Mouse (Mus musculus): ENCODE measurements around the gene Lrrtm3. TPM values are rescaled to one million over a fixed set of nuclear protein-coding genes. Genes with fewer than 3 reads are reported as not detected.

Gene Lrrtm3
- polyA plus RNA-seq, 1 experiment = 4.3 TPM

DNA sequence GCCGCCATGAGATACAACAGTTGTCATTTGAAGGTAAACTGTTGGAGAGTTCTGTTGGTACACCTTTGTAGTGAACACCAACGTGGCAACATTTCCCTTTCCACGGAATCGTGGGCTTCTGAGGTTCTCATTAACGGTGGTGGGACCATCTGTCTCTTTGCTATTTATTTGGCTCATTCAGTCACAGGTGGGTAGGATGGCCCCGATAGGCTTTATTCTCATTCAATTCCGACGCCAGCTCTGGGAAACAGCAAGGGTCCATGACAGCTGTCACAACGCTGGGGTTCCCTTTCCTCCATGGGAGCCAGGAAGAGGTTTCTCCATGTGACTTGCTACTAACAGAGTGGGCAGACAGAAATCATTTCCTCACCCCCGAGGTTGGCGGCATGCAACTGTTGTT is 48.2 kb downstream of the Lrrtm3 start:
- H3K27ac ChIP-seq (ENCODE audit: control insufficient read depth, insufficient read depth, low read depth, low read length) = no peak overlapping the region
- H3K36me3 ChIP-seq (ENCODE audit: control insufficient read depth, insufficient read depth, low read length) = no peaks in the 10 kb centered on the region
- H3K4me3 ChIP-seq (ENCODE audit: control insufficient read depth, low read depth, low read length) = no peak overlapping the region
- TF ChIP-seq CTCF (IDR thresholded peaks at IDR 0.05; ENCODE audit: control insufficient read depth, insufficient read depth, insufficient replicate concordance, low read depth, low read length) (no peak), POLR2A (IDR thresholded peaks at IDR 0.05; ENCODE audit: control insufficient read depth, low read depth, low read length) (no peak)
- no peaks in the 10 kb centered on the region for H3K4me1 ChIP-seq (ENCODE audit: control insufficient read depth, insufficient read depth, low read length)
- H3K27me3 ChIP-seq (ENCODE audit: control insufficient read depth, insufficient read depth, low read length) = no peaks in the 10 kb centered on the region

DNA sequence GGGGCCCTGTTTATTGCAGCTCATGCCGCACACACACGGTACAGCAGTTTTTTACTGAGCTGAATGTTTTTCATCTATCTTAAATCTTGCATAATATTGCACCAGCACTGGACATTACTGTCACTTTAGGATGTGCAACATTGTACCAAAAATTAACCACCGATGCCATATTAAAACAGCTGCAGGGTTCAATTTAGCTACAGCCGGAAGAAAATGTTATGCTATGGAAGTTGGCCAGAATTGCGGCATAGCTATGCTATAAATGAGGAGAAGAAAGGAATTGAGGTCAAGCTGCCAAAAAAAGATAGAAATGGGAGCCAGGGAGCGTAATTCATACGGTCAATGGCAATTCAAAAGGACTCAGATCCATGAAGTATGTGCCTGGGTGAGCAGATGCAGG is 48.9 kb downstream of the Lrrtm3 start:
- H3K27ac ChIP-seq (ENCODE audit: control insufficient read depth, insufficient read depth, low read depth, low read length) = no peak overlapping the region
- no peak for TF ChIP-seq CTCF (IDR thresholded peaks at IDR 0.05; ENCODE audit: control insufficient read depth, insufficient read depth, insufficient replicate concordance, low read depth, low read length)
- no peak for TF ChIP-seq POLR2A (IDR thresholded peaks at IDR 0.05; ENCODE audit: control insufficient read depth, low read depth, low read length)
- H3K4me3 ChIP-seq (ENCODE audit: control insufficient read depth, low read depth, low read length) = no peak overlapping the region
- no peaks in the 10 kb centered on the region for H3K4me1 ChIP-seq (ENCODE audit: control insufficient read depth, insufficient read depth, low read length)
- no peaks in the 10 kb centered on the region for H3K27me3 ChIP-seq (ENCODE audit: control insufficient read depth, insufficient read depth, low read length)
- H3K36me3 ChIP-seq (ENCODE audit: control insufficient read depth, insufficient read depth, low read length) = no peaks in the 10 kb centered on the region

DNA sequence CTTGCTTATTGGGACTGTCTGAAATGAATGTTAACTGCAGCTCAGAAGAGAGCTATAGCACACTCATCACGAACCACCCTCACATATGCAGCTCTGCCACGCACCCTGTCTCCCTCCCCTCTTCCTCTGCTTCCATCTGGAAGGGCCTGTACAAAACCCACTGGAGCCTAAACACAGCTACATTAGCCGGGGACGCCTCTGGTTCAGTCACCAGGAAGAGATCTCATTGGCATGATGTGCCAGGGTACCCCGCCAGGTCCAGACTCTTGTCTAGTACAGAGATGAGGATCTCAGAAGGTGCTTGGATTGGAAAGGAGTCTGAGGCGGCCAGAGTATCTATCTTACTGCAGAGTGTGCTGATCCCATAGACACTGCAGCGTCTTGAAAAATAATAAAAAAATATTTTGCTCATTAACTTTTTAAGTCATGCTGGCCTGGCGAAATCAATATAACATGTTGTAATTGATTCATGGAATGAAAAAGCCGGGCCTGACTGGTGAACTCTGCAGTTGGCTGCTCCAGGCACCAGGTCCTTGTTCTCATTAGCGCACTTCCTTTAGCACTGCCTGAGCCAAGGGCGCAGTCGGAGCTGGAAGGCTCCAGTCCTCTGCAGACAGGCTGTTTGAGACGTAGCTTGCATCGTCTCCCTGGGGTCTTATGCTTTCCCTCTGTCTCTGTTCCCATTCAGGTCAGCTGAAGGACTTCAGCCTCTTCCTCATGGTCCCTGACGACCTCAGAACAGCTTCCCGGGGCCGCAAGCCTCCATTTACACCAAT is 50.1 kb downstream of the Lrrtm3 start:
- Histone ChIP-seq H3K4me3 (ENCODE audit: control insufficient read depth, low read depth, low read length) (no peak overlapping the region), H3K4me1 (ENCODE audit: control insufficient read depth, insufficient read depth, low read length) (no peaks in the 10 kb centered on the region), H3K36me3 (ENCODE audit: control insufficient read depth, insufficient read depth, low read length) (no peaks in the 10 kb centered on the region), H3K27me3 (ENCODE audit: control insufficient read depth, insufficient read depth, low read length) (no peaks in the 10 kb centered on the region), H3K27ac (ENCODE audit: control insufficient read depth, insufficient read depth, low read depth, low read length) (no peak overlapping the region)
- TF ChIP-seq POLR2A (IDR thresholded peaks at IDR 0.05; ENCODE audit: control insufficient read depth, low read depth, low read length) (no peak), CTCF (IDR thresholded peaks at IDR 0.05; ENCODE audit: control insufficient read depth, insufficient read depth, insufficient replicate concordance, low read depth, low read length) (no peak)

DNA sequence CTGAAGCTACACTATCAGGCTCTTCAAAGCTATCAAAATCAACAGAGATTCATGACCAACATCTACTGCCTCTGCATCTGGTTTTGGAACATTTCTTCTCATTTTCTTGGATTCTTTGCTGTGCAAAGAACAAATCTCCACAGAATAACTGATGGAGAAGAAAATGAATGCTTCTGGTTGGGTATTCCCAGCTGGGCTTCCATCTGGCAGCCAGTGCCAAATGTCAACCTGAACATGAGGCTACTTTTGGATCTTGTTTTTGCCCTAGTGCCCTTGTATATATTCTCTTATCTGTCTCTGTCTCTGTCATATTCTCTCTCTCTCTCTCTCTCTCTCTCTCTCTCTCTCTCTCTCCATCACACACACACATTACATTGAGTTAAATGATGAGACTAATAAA is 59.2 kb downstream of the Lrrtm3 start:
- H3K27ac ChIP-seq (ENCODE audit: control insufficient read depth, insufficient read depth, low read depth, low read length) = no peak overlapping the region
- TF ChIP-seq CTCF (IDR thresholded peaks at IDR 0.05; ENCODE audit: control insufficient read depth, insufficient read depth, insufficient replicate concordance, low read depth, low read length) (no peak), POLR2A (IDR thresholded peaks at IDR 0.05; ENCODE audit: control insufficient read depth, low read depth, low read length) (no peak)
- no peak overlapping the region for H3K4me3 ChIP-seq (ENCODE audit: control insufficient read depth, low read depth, low read length)
- H3K36me3 ChIP-seq (ENCODE audit: control insufficient read depth, insufficient read depth, low read length) = no peaks in the 10 kb centered on the region
- no peaks in the 10 kb centered on the region for H3K27me3 ChIP-seq (ENCODE audit: control insufficient read depth, insufficient read depth, low read length)
- no peaks in the 10 kb centered on the region for H3K4me1 ChIP-seq (ENCODE audit: control insufficient read depth, insufficient read depth, low read length)

DNA sequence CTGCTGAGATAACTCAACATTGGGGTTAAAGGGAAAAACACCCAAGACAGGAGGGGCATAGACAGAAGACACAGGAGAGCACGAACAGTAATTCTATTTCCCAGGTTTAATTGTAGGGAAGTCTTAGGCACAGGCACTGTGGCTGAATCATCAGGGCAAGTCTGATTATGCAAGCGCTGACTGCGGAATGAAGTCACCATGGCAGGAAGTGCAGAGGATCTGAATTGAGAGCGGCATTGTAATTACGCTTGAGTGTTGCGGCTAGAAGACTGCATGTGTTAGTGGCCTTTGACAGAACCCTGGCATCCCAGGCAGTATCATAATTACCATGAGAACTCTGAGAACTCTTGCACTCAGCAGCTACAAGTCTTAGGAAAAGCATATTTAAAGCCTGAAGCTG is 66.7 kb downstream of the Lrrtm3 start:
- Histone ChIP-seq H3K27ac (ENCODE audit: control insufficient read depth, insufficient read depth, low read depth, low read length) (no peak overlapping the region), H3K36me3 (ENCODE audit: control insufficient read depth, insufficient read depth, low read length) (no peaks in the 10 kb centered on the region), H3K4me1 (ENCODE audit: control insufficient read depth, insufficient read depth, low read length) (no peaks in the 10 kb centered on the region), H3K4me3 (ENCODE audit: control insufficient read depth, low read depth, low read length) (no peak overlapping the region), H3K27me3 (ENCODE audit: control insufficient read depth, insufficient read depth, low read length) (no peaks in the 10 kb centered on the region)
- TF ChIP-seq POLR2A (IDR thresholded peaks at IDR 0.05; ENCODE audit: control insufficient read depth, low read depth, low read length) = no peak
- TF ChIP-seq CTCF (IDR thresholded peaks at IDR 0.05; ENCODE audit: control insufficient read depth, insufficient read depth, insufficient replicate concordance, low read depth, low read length) = no peak

DNA sequence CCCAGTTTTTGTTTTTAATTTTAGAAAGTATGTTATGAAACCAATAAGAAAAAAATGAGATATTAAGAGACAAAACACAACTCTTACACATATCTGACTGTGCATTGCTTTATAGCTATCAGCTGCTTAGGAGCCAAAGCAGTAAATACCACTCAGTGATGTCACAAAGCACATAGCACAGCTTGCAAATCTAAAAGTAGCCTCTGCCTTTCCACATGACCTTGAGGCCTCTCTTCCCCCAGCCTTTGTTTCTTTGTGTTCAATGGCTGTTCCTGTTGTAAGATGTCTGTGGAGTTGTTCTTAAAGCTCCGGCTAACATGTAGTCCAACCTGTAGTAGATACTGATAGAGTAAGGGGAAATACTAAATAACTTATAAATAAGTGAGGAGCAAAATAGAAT is 69.7 kb downstream of the Lrrtm3 start:
- Histone ChIP-seq H3K4me3 (ENCODE audit: control insufficient read depth, low read depth, low read length) (no peak overlapping the region), H3K27ac (ENCODE audit: control insufficient read depth, insufficient read depth, low read depth, low read length) (no peak overlapping the region), H3K36me3 (ENCODE audit: control insufficient read depth, insufficient read depth, low read length) (no peaks in the 10 kb centered on the region), H3K4me1 (ENCODE audit: control insufficient read depth, insufficient read depth, low read length) (no peaks in the 10 kb centered on the region), H3K27me3 (ENCODE audit: control insufficient read depth, insufficient read depth, low read length) (no peaks in the 10 kb centered on the region)
- TF ChIP-seq POLR2A (IDR thresholded peaks at IDR 0.05; ENCODE audit: control insufficient read depth, low read depth, low read length) (no peak), CTCF (IDR thresholded peaks at IDR 0.05; ENCODE audit: control insufficient read depth, insufficient read depth, insufficient replicate concordance, low read depth, low read length) (no peak)

DNA sequence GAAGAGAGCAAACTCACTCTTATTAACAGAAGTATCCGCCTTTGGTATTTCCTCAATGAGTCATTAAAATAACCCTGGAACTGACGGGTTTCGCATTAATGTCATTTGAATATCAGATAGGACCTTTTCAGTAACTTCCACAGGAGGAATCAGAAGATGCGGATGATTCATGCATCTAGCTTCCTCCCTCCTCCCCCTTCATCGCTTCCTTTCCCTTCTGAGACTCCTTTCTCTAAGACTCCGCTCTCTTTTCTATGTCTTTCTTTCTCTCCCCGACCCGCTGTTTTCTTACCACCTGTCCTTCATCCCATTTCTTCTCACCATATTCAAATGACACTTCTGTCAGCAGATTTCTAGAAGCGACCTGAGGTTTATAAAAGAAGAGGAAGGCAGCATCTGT is 88.1 kb downstream of the Lrrtm3 start:
- TF ChIP-seq CTCF (IDR thresholded peaks at IDR 0.05; ENCODE audit: control insufficient read depth, insufficient read depth, insufficient replicate concordance, low read depth, low read length) = no peak
- no peak for TF ChIP-seq POLR2A (IDR thresholded peaks at IDR 0.05; ENCODE audit: control insufficient read depth, low read depth, low read length)
- H3K36me3 ChIP-seq (ENCODE audit: control insufficient read depth, insufficient read depth, low read length) = no peaks in the 10 kb centered on the region
- no peaks in the 10 kb centered on the region for H3K4me1 ChIP-seq (ENCODE audit: control insufficient read depth, insufficient read depth, low read length)
- no peak overlapping the region for H3K27ac ChIP-seq (ENCODE audit: control insufficient read depth, insufficient read depth, low read depth, low read length)
- no peak overlapping the region for H3K4me3 ChIP-seq (ENCODE audit: control insufficient read depth, low read depth, low read length)
- H3K27me3 ChIP-seq (ENCODE audit: control insufficient read depth, insufficient read depth, low read length) = no peaks in the 10 kb centered on the region
